Mouse (Mus musculus) liver, embryonic 14.5 days (tissue): ENCODE measurements around the gene Emc4.

Experiments used
- CTCF ChIP-seq: IDR thresholded peaks from 2 replicates; pipeline ENCODE4 v1.5.1; 2016; ENCODE audit warnings: antibody characterized with exemption, low read depth, control low read depth
- EP300 ChIP-seq: IDR thresholded peaks from 2 replicates; pipeline ENCODE4 v1.6.1; 2016; ENCODE audit warnings: antibody characterized with exemption, low read depth

DNA sequence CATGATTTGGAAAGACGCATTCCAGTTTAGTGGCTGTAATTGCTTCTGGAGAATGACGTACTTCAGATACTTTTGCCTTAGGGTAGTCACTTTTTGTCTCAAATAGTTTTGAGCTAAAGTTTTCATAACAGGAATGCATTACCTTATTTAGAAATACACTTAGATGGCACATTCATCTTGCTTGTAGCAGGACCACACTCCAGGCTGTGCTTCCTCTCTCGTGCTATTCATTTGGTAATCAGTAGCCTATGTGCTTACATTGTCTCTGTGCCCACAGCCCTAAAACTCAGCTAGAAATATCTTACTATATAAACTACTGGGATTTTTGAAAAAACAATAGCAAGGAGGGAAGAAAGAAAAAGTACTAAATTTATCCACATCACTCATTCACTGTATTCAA lies 39.2 kb upstream of the Emc4 start:
- TF ChIP-seq EP300: no peak
- TF ChIP-seq CTCF: no peak
